Mouse (Mus musculus) G1E (cell line): ENCODE measurements around the gene Tom1l2. TPM values are rescaled to one million over a fixed set of nuclear protein-coding genes. Genes with fewer than 3 reads are reported as not detected.
A peak's percentile ranks its signal among the peaks of the same experiment; 100 is the strongest.

ENCODE experiments used
- ATAC-seq: 2 replicates; pipeline ENCODE4 v1.8.0; 2016; ENCODE audit warnings: mild to moderate bottlenecking; ENCODE audit not compliant: insufficient number of reproducible peaks, poor library complexity, low FRiP score, severe bottlenecking; ENCODE audit errors: extremely low read depth
- DNase-seq: peaks from one replicate; pipeline ENCODE4 v3.0.0; 2012; ENCODE audit warnings: low spot score
- H3K27me3 ChIP-seq: 2 replicates; pipeline ENCODE4 v1.6.1; 2012; ENCODE audit warnings: mild to moderate bottlenecking, low read length, inconsistent platforms; ENCODE audit not compliant: insufficient read depth
- H3K36me3 ChIP-seq: replicated peaks from 2 replicates; pipeline ENCODE3; 2012; ENCODE audit warnings: mild to moderate bottlenecking, inconsistent platforms
- H3K4me1 ChIP-seq: 2 replicates; pipeline ENCODE4 v1.6.1; 2012; ENCODE audit warnings: low read depth, low read length, inconsistent platforms, mixed read lengths; ENCODE audit not compliant: insufficient read depth
- H3K4me3 ChIP-seq: 2 replicates; pipeline ENCODE4 v1.5.1; 2012; ENCODE audit warnings: low read depth, mild to moderate bottlenecking, inconsistent platforms, low read length, moderate library complexity, mixed read lengths
- H3K9me3 ChIP-seq: replicated peaks from 2 replicates; pipeline ENCODE4 v1.6.1; 2012; ENCODE audit warnings: inconsistent platforms
- CTCF ChIP-seq: IDR thresholded peaks from 2 replicates; pipeline ENCODE4 v1.5.1; 2012; ENCODE audit warnings: low read depth, low read length, inconsistent platforms, mixed read lengths
- GATA1 ChIP-seq: IDR thresholded peaks from 2 replicates; pipeline ENCODE4 v1.6.1; 2012; ENCODE audit warnings: borderline replicate concordance, low read length, inconsistent platforms, mixed read lengths
- GATA2 ChIP-seq: IDR thresholded peaks from 2 replicates; pipeline ENCODE4 v1.6.1; 2012; ENCODE audit warnings: low read depth, low read length, inconsistent platforms, borderline replicate concordance
- POLR2AphosphoS5 ChIP-seq: IDR thresholded peaks from 2 replicates; pipeline ENCODE4 v1.6.1; 2012; ENCODE audit warnings: low read depth, low read length, inconsistent platforms; ENCODE audit not compliant: insufficient replicate concordance
- TAL1 ChIP-seq: conservative IDR thresholded peaks from 2 replicates; pipeline ENCODE4 v1.6.1; 2012; ENCODE audit warnings: low read depth, low read length, inconsistent platforms, mixed read lengths
- polyA plus RNA-seq: library from polyadenylated mRNA; stranded (reverse); fragments of >175 nt; gene quantifications from 2 replicates; pipeline ENCODE4 v1.2.3, GENCODE M21; 2012
- total RNA-seq, 2 experiments: library from RNA; stranded (forward) in 1 of 2; stranded (reverse) in 1 of 2; fragments of 200-1000 nt in 1 of 2; fragments of >200 nt in 1 of 2; fragmentation: Nextera tagmentation in 1 of 2; gene quantifications; 2 replicates each; pipeline ENCODE4 v1.2.3; 2014 to 2017

Tom1l2 gene
- total and polyA plus RNA-seq, 3 experiments, result 7.8 to 24.8 (median 20.9) TPM

DNA sequence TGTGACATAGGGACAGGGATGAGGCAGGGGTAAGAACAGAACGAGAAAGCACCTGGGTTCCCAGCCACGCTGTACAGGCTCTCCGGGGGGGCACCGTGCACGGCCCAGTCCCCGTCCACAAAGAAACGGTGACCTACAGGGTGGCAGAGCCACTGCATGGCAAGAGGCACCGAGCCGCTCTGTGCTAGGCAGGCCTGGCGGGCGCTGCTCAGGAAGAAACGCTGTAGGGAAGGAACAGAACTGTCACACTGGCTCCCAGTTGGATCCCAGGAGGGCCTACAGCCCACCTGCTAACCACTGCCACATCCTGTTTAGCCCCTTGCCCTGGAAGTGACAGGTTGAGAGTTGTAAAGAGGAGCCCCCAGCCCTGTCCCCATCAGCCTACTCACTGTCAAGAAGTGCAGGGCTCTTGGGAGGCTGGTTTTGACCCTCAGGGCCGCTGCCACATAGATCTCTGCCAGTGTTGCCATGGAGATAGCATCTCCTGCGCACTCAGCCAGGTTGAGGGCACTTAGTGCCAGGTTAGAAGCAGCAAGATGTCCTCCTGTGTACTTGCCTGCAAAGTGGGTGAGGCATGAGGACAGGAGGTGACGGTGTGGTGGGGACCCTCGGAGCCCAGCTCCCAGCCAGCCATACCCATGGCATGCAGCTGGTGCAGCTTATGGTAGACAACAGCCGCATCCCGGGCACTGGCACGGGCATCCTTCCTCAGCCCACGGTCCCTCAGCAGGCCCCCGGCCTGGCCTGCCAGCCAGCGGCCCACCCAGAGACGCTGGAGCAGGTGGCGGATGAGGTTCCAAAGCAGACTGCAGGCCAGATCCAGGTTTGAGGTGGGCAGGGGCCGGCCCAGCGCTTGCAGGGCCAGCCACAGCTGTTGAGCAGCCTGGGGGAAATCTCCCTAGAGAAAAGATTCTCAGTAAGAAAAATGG, 149.7 kb downstream of the Tom1l2 start:
- H3K4me3 ChIP-seq, result 0 out of 2 replicates have a peak overlapping the region, but pooled peaks have one; percentile 1
- H3K4me1 ChIP-seq, result peaks cover 91% of the 10 kb centered on the region

GRCm38 (mm10) chr11:60200384-60200783, 152.3 kb downstream of the Tom1l2 start:
- ATAC-seq, result no peak

More for the DNA sequence above, 149.7 kb downstream of the Tom1l2 start:
- ATAC-seq, result no peak
- no peaks in the 10 kb centered on the region; the same call in 1 of the 2 replicates for H3K27me3 ChIP-seq
- DNase-seq, result no peak
- H3K36me3 ChIP-seq, result peaks cover 99% of the 10 kb centered on the region
- no peak for TF ChIP-seq CTCF
- H3K9me3 ChIP-seq, result no peaks in the 10 kb centered on the region

DNA sequence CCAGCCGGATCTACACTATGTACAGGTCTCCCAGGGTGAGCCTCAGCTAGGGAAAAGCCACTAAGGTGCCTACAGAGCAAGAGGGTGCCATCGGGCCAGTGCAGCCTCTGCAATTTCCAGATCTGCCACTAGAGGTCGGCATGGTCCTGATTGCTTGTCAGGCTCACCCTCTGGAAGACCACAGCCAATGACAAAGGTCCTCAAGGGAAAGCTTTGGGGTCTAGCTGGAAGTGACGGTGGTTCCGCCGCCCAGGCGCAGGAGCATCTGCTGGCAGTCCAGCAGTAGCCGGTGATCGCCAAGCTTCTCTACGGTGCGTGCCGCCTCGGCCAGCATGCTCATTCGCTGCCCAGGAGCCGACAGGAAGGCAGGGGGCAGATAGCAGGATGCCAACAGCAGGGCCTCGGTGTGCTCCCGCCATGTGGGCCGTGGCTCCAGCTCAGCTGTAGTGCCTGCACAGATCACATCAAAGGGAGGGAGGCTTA, 153.0 kb downstream of the Tom1l2 start:
- Histone ChIP-seq H3K9me3 (peaks cover 4% of the 10 kb centered on the region), H3K36me3 (peaks cover 98% of the 10 kb centered on the region), H3K4me3 (peak overlapping the region; percentile 36; the same call in 1 of the 2 replicates), H3K27me3 (no peaks in the 10 kb centered on the region; the same call in 1 of the 2 replicates), H3K4me1 (peaks cover 79% of the 10 kb centered on the region)
- peak; percentile 49; the same call in 1 of the 2 replicates for ATAC-seq
- TF ChIP-seq CTCF (peak; percentile 98), GATA2 (no peak), POLR2AphosphoS5 (no peak)
- DNase-seq, result peak; percentile 87

More at GRCm38 (mm10) chr11:60200384-60200783, 152.3 kb downstream of the Tom1l2 start:
- Histone ChIP-seq H3K27me3 (no peaks in the 10 kb centered on the region; the same call in 1 of the 2 replicates), H3K4me1 (peaks cover 83% of the 10 kb centered on the region), H3K4me3 (no peak overlapping the region), H3K9me3 (no peaks in the 10 kb centered on the region), H3K36me3 (peaks cover 98% of the 10 kb centered on the region)
- DNase-seq, result no peak
- TF ChIP-seq GATA2 (no peak), GATA1 (no peak), TAL1 (no peak), POLR2AphosphoS5 (no peak), CTCF (no peak)

DNA sequence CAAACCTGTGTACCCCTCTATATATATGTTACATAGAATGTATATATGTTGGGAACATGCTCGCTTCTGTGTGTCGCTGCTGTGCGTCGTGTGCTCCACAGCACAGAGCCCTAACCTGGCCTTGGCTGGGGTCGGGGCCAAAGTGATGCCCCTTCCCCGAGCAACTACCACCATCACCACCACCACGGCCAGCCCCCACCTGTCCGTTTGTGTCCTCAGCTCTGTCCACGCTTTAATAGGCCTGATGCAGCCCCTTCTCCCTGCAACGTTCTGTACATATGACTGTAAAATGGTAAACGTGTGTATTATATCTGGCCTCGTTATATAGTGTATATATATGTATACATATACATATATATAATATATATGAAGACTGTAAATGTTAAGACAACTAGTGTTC, 154.1 kb downstream of the Tom1l2 start:
- H3K4me1 ChIP-seq, result peaks cover 70% of the 10 kb centered on the region
- ATAC-seq, result no peak

DNA sequence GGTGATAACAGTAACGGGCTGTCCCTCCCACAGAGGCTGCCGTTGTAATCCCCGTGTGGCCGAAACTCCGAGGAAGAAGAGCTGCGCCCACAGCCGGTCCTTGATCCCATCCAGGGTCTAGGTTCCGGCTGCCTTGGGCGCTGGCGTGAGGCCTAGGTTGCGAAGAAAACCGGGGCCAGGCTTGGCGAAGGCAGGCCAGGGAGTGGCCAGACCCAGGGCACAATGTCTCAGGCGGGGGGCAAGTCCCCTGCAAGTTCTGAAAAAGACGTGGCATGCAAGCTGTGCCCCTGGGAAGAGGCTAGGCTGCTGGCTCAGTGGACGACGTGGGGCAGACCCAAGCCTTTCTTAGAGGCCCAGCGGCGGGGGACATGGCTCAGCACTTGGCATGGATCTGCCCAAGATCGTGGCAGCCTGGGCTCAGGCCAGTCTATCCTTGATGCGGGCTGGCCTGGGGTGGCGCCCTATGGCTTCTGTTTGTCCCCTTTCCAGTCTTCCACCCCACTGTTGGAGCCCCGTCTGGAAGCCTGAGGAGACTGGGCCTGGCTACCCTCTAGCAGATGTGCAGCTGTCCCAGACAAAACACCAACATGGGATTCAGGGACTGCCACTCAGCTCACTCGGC, 154.6 kb downstream of the Tom1l2 start:
- peaks cover 98% of the 10 kb centered on the region for H3K36me3 ChIP-seq
- DNase-seq, result no peak

More for the DNA sequence above, 154.1 kb downstream of the Tom1l2 start:
- peaks cover 10% of the 10 kb centered on the region for H3K9me3 ChIP-seq
- no peak for DNase-seq
- peaks cover 98% of the 10 kb centered on the region for H3K36me3 ChIP-seq
- H3K4me3 ChIP-seq, result no peak overlapping the region
- TF ChIP-seq GATA1, result no peak
- no peak; the same call in 1 of the 2 replicates for TF ChIP-seq POLR2AphosphoS5
- TF ChIP-seq CTCF, result no peak
- H3K27me3 ChIP-seq, result no peaks in the 10 kb centered on the region; the same call in 1 of the 2 replicates

GRCm38 (mm10) chr11:60196344-60196743, 156.4 kb downstream of the Tom1l2 start:
- peaks cover 10% of the 10 kb centered on the region for H3K9me3 ChIP-seq
- H3K36me3 ChIP-seq, result peaks cover 98% of the 10 kb centered on the region
- H3K4me3 ChIP-seq, result no peak overlapping the region
- H3K27me3 ChIP-seq, result no peaks in the 10 kb centered on the region
- no peak for ATAC-seq
- TF ChIP-seq POLR2AphosphoS5 (no peak), GATA1 (no peak), TAL1 (no peak), GATA2 (no peak), CTCF (no peak)
- H3K4me1 ChIP-seq, result peaks cover 66% of the 10 kb centered on the region
- DNase-seq, result no peak

More for the DNA sequence above, 154.6 kb downstream of the Tom1l2 start:
- no peak for ATAC-seq
- Histone ChIP-seq H3K9me3 (peaks cover 10% of the 10 kb centered on the region), H3K4me3 (no peak overlapping the region), H3K4me1 (peaks cover 69% of the 10 kb centered on the region), H3K27me3 (no peaks in the 10 kb centered on the region; the same call in 1 of the 2 replicates)
- TF ChIP-seq GATA1 (no peak), TAL1 (no peak), POLR2AphosphoS5 (no peak; the same call in 1 of the 2 replicates), GATA2 (no peak), CTCF (no peak)
